Mouse (Mus musculus): ENCODE results near the gene Pole4. TPM values are rescaled to one million over a fixed set of nuclear protein-coding genes. Genes with fewer than 3 reads are reported as not detected.

The Pole4 gene
- total and polyA plus RNA-seq, 3 experiments = 49.7 to 178 (median 79.8) TPM

- Histone ChIP-seq H3K27me3 (replicated peaks) (no peaks in the 10 kb centered on the region), H3K4me2 (ENCODE audit: insufficient read depth, low read depth, poor library complexity, severe bottlenecking) (no peak overlapping the region), H3K9ac (ENCODE audit: insufficient read depth, low read depth) (no peak overlapping the region), H3K27ac (ENCODE audit: insufficient read depth, low read depth) (no peak overlapping the region), H3K9me3 (replicated peaks; ENCODE audit: low read length) (peaks cover 4% of the 10 kb centered on the region), H3K4me1 (ENCODE audit: control insufficient read depth in 1 of 2, insufficient read depth in 2 of 2) (no peaks in the 10 kb centered on the region), H3K36me3 (replicated peaks in 1 of 2; ENCODE audit: control insufficient read depth in 1 of 2, insufficient read depth in 1 of 2, low read length in 1 of 2) (no peaks in the 10 kb centered on the region), H3K79me2 (replicated peaks; ENCODE audit: control insufficient read depth, extremely low read depth, insufficient read depth, poor library complexity, severe bottlenecking) (no peaks in the 10 kb centered on the region), H3K4me3 (replicated peaks in 1 of 3; ENCODE audit: low read depth in 2 of 3, low read length in 2 of 3, poor library complexity in 1 of 3) (no peak overlapping the region)
- no peak for DNase-seq (ENCODE audit: extremely low read depth)
- in situ Hi-C loops (cut with MboI; ENCODE audit: low pct_ligation_motif_present, low pct_unique_long_range_greater_than_20kb, low sequenced_read_pairs) = no loop called here
- dilution Hi-C loops (cut with MboI; ENCODE audit: extremely low pct_ligation_motif_present, extremely low pct_unique_long_range_greater_than_20kb, low sequenced_read_pairs) = no loop called here
- TF ChIP-seq CHD2 (IDR thresholded peaks at IDR 0.05; ENCODE audit: low read length) (no peak), ZNF384 (IDR thresholded peaks at IDR 0.05; ENCODE audit: low read depth, low read length) (no peak), ZC3H11A (IDR thresholded peaks at IDR 0.05; ENCODE audit: low read depth, low read length) (no peak), USF2 (conservative IDR thresholded peaks at IDR 0.05; ENCODE audit: low read depth, low read length) (no peak), BHLHE40 (IDR thresholded peaks at IDR 0.05; ENCODE audit: low read depth, low read length) (no peak), JUN (IDR thresholded peaks at IDR 0.05; ENCODE audit: insufficient read depth, low read depth, low read length) (no peak), MEF2A (IDR thresholded peaks at IDR 0.05; ENCODE audit: borderline replicate concordance, low read depth, low read length) (no peak), TCF12 (IDR thresholded peaks at IDR 0.05; ENCODE audit: low read depth, low read length) (no peak), ZKSCAN1 (IDR thresholded peaks at IDR 0.05; ENCODE audit: borderline replicate concordance, low read depth, low read length) (no peak), PAX5 (IDR thresholded peaks at IDR 0.05; ENCODE audit: low read length) (no peak), JUND (conservative IDR thresholded peaks at IDR 0.05; ENCODE audit: low read depth, low read length) (no peak), HCFC1 (IDR thresholded peaks at IDR 0.05; ENCODE audit: low read depth, low read length) (no peak), KAT2A (IDR thresholded peaks at IDR 0.05; ENCODE audit: insufficient replicate concordance, low read length) (no peak), ZMIZ1 (IDR thresholded peaks at IDR 0.05; ENCODE audit: low read depth, low read length) (no peak), NRF1 (IDR thresholded peaks at IDR 0.05; ENCODE audit: low read depth, low read length) (no peak), E2F4 (IDR thresholded peaks at IDR 0.05; ENCODE audit: insufficient replicate concordance, low read depth, low read length) (no peak), IRF4 (IDR thresholded peaks at IDR 0.05; ENCODE audit: low read depth, low read length) (no peak), EP300 (IDR thresholded peaks at IDR 0.05; ENCODE audit: low read length) (no peak), RAD21 (IDR thresholded peaks at IDR 0.05; ENCODE audit: low read depth, low read length) (no peak)
Observed at GRCm38 (mm10) chr6:82613201-82613600, 92.0 kb downstream of the Pole4 start.

- TF ChIP-seq CHD1 (IDR thresholded peaks at IDR 0.05; ENCODE audit: low read depth, low read length) (no peak), ZC3H11A (IDR thresholded peaks at IDR 0.05; ENCODE audit: low read depth, low read length) (no peak), JUN (IDR thresholded peaks at IDR 0.05; ENCODE audit: insufficient read depth, low read depth, low read length) (no peak), PAX5 (IDR thresholded peaks at IDR 0.05; ENCODE audit: low read length) (no peak), MAZ (IDR thresholded peaks at IDR 0.05; ENCODE audit: low read depth, low read length) (no peak), RCOR1 (conservative IDR thresholded peaks at IDR 0.05; ENCODE audit: low read depth, low read length) (no peak), ETS1 (conservative IDR thresholded peaks at IDR 0.05; ENCODE audit: low read depth, low read length) (no peak), ZMIZ1 (IDR thresholded peaks at IDR 0.05; ENCODE audit: low read depth, low read length) (no peak), KAT2A (IDR thresholded peaks at IDR 0.05; ENCODE audit: insufficient replicate concordance, low read length) (no peak), EP300 (IDR thresholded peaks at IDR 0.05; ENCODE audit: low read length) (no peak), ZNF384 (IDR thresholded peaks at IDR 0.05; ENCODE audit: low read depth, low read length) (no peak), MXI1 (IDR thresholded peaks at IDR 0.05; ENCODE audit: low read depth, low read length) (no peak), TCF12 (IDR thresholded peaks at IDR 0.05; ENCODE audit: low read depth, low read length) (no peak), USF2 (conservative IDR thresholded peaks at IDR 0.05; ENCODE audit: low read depth, low read length) (no peak), CTCF (conservative IDR thresholded peaks at IDR 0.05 in 1 of 2, IDR thresholded peaks at IDR 0.05 in 1 of 2; ENCODE audit: low read depth in 2 of 2, low read length in 2 of 2) (no peak), MAFK (IDR thresholded peaks at IDR 0.05; ENCODE audit: insufficient replicate concordance, low read length) (no peak), USF1 (IDR thresholded peaks at IDR 0.05; ENCODE audit: low read depth, low read length) (no peak), NELFE (IDR thresholded peaks at IDR 0.05; ENCODE audit: low read depth, low read length) (no peak), SMC3 (IDR thresholded peaks at IDR 0.05; ENCODE audit: low read depth, low read length) (no peak)
- Histone ChIP-seq H3K4me3 (replicated peaks in 1 of 3; ENCODE audit: low read depth in 2 of 3, low read length in 2 of 3, poor library complexity in 1 of 3) (no peak overlapping the region), H3K79me2 (replicated peaks; ENCODE audit: control insufficient read depth, extremely low read depth, insufficient read depth, poor library complexity, severe bottlenecking) (no peaks in the 10 kb centered on the region), H3K27ac (ENCODE audit: insufficient read depth, low read depth) (no peak overlapping the region), H3K9ac (ENCODE audit: insufficient read depth, low read depth) (no peak overlapping the region), H3K9me3 (replicated peaks; ENCODE audit: low read length) (peaks cover 4% of the 10 kb centered on the region), H3K36me3 (replicated peaks in 1 of 2; ENCODE audit: control insufficient read depth in 1 of 2, insufficient read depth in 1 of 2, low read length in 1 of 2) (no peaks in the 10 kb centered on the region), H3K27me3 (replicated peaks) (peaks cover 2% of the 10 kb centered on the region), H3K4me2 (ENCODE audit: insufficient read depth, low read depth, poor library complexity, severe bottlenecking) (no peak overlapping the region), H3K4me1 (ENCODE audit: control insufficient read depth in 1 of 2, insufficient read depth in 2 of 2) (no peaks in the 10 kb centered on the region)
- in situ Hi-C loops (cut with MboI; ENCODE audit: low pct_ligation_motif_present, low pct_unique_long_range_greater_than_20kb, low sequenced_read_pairs) = no loop called here
- dilution Hi-C loops (cut with MboI; ENCODE audit: extremely low pct_ligation_motif_present, extremely low pct_unique_long_range_greater_than_20kb, low sequenced_read_pairs) = no loop called here
- DNase-seq (ENCODE audit: extremely low read depth) = no peak
Observed at GRCm38 (mm10) chr6:82611049-82611448, 94.1 kb downstream of the Pole4 start.
